Comparison of ENCODE assay signal across 15 mouse cellular contexts in genomic region chr4:58668368-58669153, GRCm38 (mm10).
A peak's percentile ranks its signal among the peaks of the same experiment; 100 is the strongest.
DNase-seq lines count a peak whose midpoint lies in the region; ATAC-seq and TF ChIP-seq lines count a peak whose summit lies in the region.
"Had no signal": no experiment of that assay in that cellular context is flagged by ENCODE, and none has a peak within 500 bp of the region (broad histone marks: within the 10 kb centered on the region; RNA-seq: fewer than 3 reads in every experiment).

No protein-coding gene starts in this region.

- no peaks in the 10 kb centered on the region for H3K9me3 ChIP-seq in intestine, embryonic 14.5 days (ENCODE audit: control insufficient read depth, low read length)
- no peaks in the 10 kb centered on the region for H3K9me3 ChIP-seq in intestine, embryonic 15.5 days
- H3K9me3 ChIP-seq in CH12.LX (replicated peaks; ENCODE audit: low read length): no peaks in the 10 kb centered on the region
- H3K9me3 ChIP-seq: hindbrain, embryonic 10.5 days; neural tube, embryonic 15.5 days had no signal

- DNase-seq in embryo, embryonic 10 days (ENCODE audit: low spot score): peak; percentile 34
- no peak for DNase-seq in embryo, embryonic 10.5 days (ENCODE audit: low spot score)
- DNase-seq in intestine, embryonic 14.5 days (ENCODE audit: low spot score): no peak
- DNase-seq in CH12.LX (ENCODE audit: extremely low read depth): no peak
- DNase-seq in hindlimb bud, embryonic 11.5 days (ENCODE audit: extremely low spot score, low read depth, low spot score): peak; percentile 54
- no peak for DNase-seq in thymus, postnatal 14 days
- DNase-seq in retina, postnatal 1 day: no peak
- DNase-seq: cerebellum, adult 18-20 months; heart, adult 18-20 months; right cerebral cortex, postnatal 25 days; thymus, postnatal 25 days had no signal

- no peak for TF ChIP-seq RAD21 in CH12.LX (IDR thresholded peaks at IDR 0.05; ENCODE audit: low read depth, low read length)

- H3K27me3 ChIP-seq in intestine, embryonic 14.5 days (replicated peaks; ENCODE audit: control insufficient read depth, insufficient read depth, low read length): no peaks in the 10 kb centered on the region
- H3K27me3 ChIP-seq in intestine, embryonic 15.5 days (replicated peaks): no peaks in the 10 kb centered on the region
- H3K27me3 ChIP-seq in CH12.LX (replicated peaks): no peaks in the 10 kb centered on the region
- H3K27me3 ChIP-seq: neural tube, embryonic 15.5 days had no signal

- H3K9ac ChIP-seq in intestine, embryonic 14.5 days (ENCODE audit: low read length): 0 out of 2 replicates have a peak overlapping the region, but pooled peaks have one; percentile 13
- no peak overlapping the region for H3K9ac ChIP-seq in intestine, embryonic 15.5 days
- H3K9ac ChIP-seq in CH12.LX (ENCODE audit: insufficient read depth, low read depth): no peak overlapping the region
- H3K9ac ChIP-seq: liver, embryonic 14.5 days; neural tube, embryonic 15.5 days had no signal

- ATAC-seq in intestine, embryonic 14.5 days (replicated peaks; ENCODE audit: low FRiP score, low TSS enrichment, low read depth): no peak
- no peak for ATAC-seq in intestine, embryonic 15.5 days

- no peaks in the 10 kb centered on the region for H3K36me3 ChIP-seq in intestine, embryonic 14.5 days (ENCODE audit: control insufficient read depth, insufficient read depth, low read length)
- no peaks in the 10 kb centered on the region for H3K36me3 ChIP-seq in intestine, embryonic 15.5 days
- no peaks in the 10 kb centered on the region for H3K36me3 ChIP-seq in CH12.LX (replicated peaks in 1 of 2; ENCODE audit: control insufficient read depth in 1 of 2, insufficient read depth in 1 of 2, low read length in 1 of 2)
- H3K36me3 ChIP-seq: hindbrain, embryonic 10.5 days; neural tube, embryonic 15.5 days had no signal

- TF ChIP-seq EP300 in CH12.LX (IDR thresholded peaks at IDR 0.05; ENCODE audit: low read length): no peak

- H3K27ac ChIP-seq in intestine, embryonic 14.5 days (ENCODE audit: low read depth): peak overlapping the region; percentile 16; the same call in 1 of the 2 replicates
- H3K27ac ChIP-seq in intestine, embryonic 15.5 days: no peak overlapping the region
- H3K27ac ChIP-seq in CH12.LX (ENCODE audit: insufficient read depth, low read depth): no peak overlapping the region
- H3K27ac ChIP-seq: hindbrain, embryonic 10.5 days; liver, embryonic 14.5 days; neural tube, embryonic 15.5 days had no signal

- peaks cover 25% of the 10 kb centered on the region for H3K4me1 ChIP-seq in intestine, embryonic 14.5 days (replicated peaks; ENCODE audit: control insufficient read depth, insufficient read depth, low read length)
- peaks cover 10% of the 10 kb centered on the region; the same call in 1 of the 2 replicates for H3K4me1 ChIP-seq in intestine, embryonic 15.5 days (replicated peaks)
- H3K4me1 ChIP-seq in CH12.LX (ENCODE audit: control insufficient read depth in 1 of 2, insufficient read depth in 2 of 2): peaks cover 0 to 2% of the 10 kb centered on the region in 2 experiments; a peak in 1 of 4 replicates

- no peaks in the 10 kb centered on the region for H3K79me2 ChIP-seq in CH12.LX (replicated peaks; ENCODE audit: control insufficient read depth, extremely low read depth, insufficient read depth, poor library complexity, severe bottlenecking)

- no peak overlapping the region for H3K4me3 ChIP-seq in intestine, embryonic 14.5 days (ENCODE audit: low read depth, low read length)
- no peak overlapping the region for H3K4me3 ChIP-seq in intestine, embryonic 15.5 days (replicated peaks)
- H3K4me3 ChIP-seq in CH12.LX (replicated peaks in 1 of 3; ENCODE audit: low read depth in 2 of 3, low read length in 2 of 3, poor library complexity in 1 of 3): no peak overlapping the region
- H3K4me3 ChIP-seq: hindbrain, embryonic 10.5 days; neural tube, embryonic 15.5 days had no signal

- in situ Hi-C loops in CH12.LX (cut with MboI; ENCODE audit: low pct_ligation_motif_present, low pct_unique_long_range_greater_than_20kb, low sequenced_read_pairs): no loop called here

- no peak for TF ChIP-seq POLR2A in CH12.LX (IDR thresholded peaks at IDR 0.05; ENCODE audit: low read depth, low read length)

- H3K4me2 ChIP-seq in intestine, embryonic 14.5 days (ENCODE audit: low read length): no peak overlapping the region
- H3K4me2 ChIP-seq in intestine, embryonic 15.5 days (replicated peaks): no peak overlapping the region
- H3K4me2 ChIP-seq in CH12.LX (ENCODE audit: insufficient read depth, low read depth, poor library complexity, severe bottlenecking): peak overlapping the region; percentile 75
- H3K4me2 ChIP-seq: neural tube, embryonic 15.5 days had no signal

- dilution Hi-C loops in CH12.LX (cut with MboI; ENCODE audit: extremely low pct_ligation_motif_present, extremely low pct_unique_long_range_greater_than_20kb, low sequenced_read_pairs): no loop called here

- 40% methylated on average over 8 of the region's 8 CpGs for WGBS in intestine, embryonic 14.5 days
- WGBS in intestine, embryonic 15.5 days: 46% methylated on average over 8 of the region's 8 CpGs

- no peak for TF ChIP-seq CTCF in CH12.LX (conservative IDR thresholded peaks at IDR 0.05 in 1 of 2, IDR thresholded peaks at IDR 0.05 in 1 of 2; ENCODE audit: low read depth in 2 of 2, low read length in 2 of 2)

TF ChIP-seq in CH12.LX, 34 proteins besides CTCF, POLR2A, EP300 and RAD21:
- TF ChIP-seq JUN (IDR thresholded peaks at IDR 0.05; ENCODE audit: insufficient read depth, low read depth, low read length) (no peak), BHLHE40 (IDR thresholded peaks at IDR 0.05; ENCODE audit: low read depth, low read length) (0 out of 2 replicates have a peak, but pooled peaks have one; percentile 21), ZKSCAN1 (IDR thresholded peaks at IDR 0.05; ENCODE audit: borderline replicate concordance, low read depth, low read length) (no peak)

Comparison
In these comparisons a context has a peak if more than half of its experiments do, and no peak if none do; other contexts are left out.
1. DNase-seq: peak in embryo, embryonic 10 days (single experiment) and hindlimb bud, embryonic 11.5 days (single experiment); none in embryo, embryonic 10.5 days (single experiment), intestine, embryonic 14.5 days (single experiment), CH12.LX (single experiment), thymus, postnatal 14 days (single experiment) and retina, postnatal 1 day (single experiment).